Mouse (Mus musculus): ENCODE results near the gene Arhgef7. TPM values are rescaled to one million over a fixed set of nuclear protein-coding genes. Genes with fewer than 3 reads are reported as not detected.
A peak's percentile ranks its signal among the peaks of the same experiment; 100 is the strongest.

Arhgef7 gene
- total RNA-seq (2014; rRNA removed) (15.8 and 19.3 TPM in 2 replicates), polyA plus RNA-seq (2012; rRNA removed) (11.0 and 12.4 TPM in 2 replicates)

- Histone ChIP-seq H3K4me3 (ENCODE audit: insufficient read depth, low read depth, low read length) (peak within 1 kb of the TSS; percentile 97), H3K36me3 (ENCODE audit: control insufficient read depth, insufficient read depth, low read length) (no peaks in the 10 kb centered on the region), H3K79me2 (ENCODE audit: control insufficient read depth, insufficient read depth, low read length) (peaks cover 8% of the 10 kb centered on the region; the same call in 1 of the 2 replicates), H3K4me1 (ENCODE audit: control insufficient read depth, insufficient read depth, low read length) (peaks cover 13% of the 10 kb centered on the region), H3K27me3 (ENCODE audit: control insufficient read depth, insufficient read depth, low read length) (no peaks in the 10 kb centered on the region), H3K27ac (replicated peaks; ENCODE audit: insufficient read depth, low read depth, low read length) (peak within 1 kb of the TSS; percentile 83), H3K9ac (ENCODE audit: low read depth, low read length) (peak within 1 kb of the TSS; percentile 99)
- TF ChIP-seq CTCF (IDR thresholded peaks at IDR 0.05; ENCODE audit: low read depth, low read length): no peak
- TF ChIP-seq POLR2A (IDR thresholded peaks at IDR 0.05; ENCODE audit: extremely low read depth, insufficient read depth, low read length): 0 out of 2 replicates have a peak, but pooled peaks have one; percentile 19
- 3% methylated on average over 119 of the region's 127 CpGs for WGBS
- peak; percentile 36 for DNase-seq (ENCODE audit: extremely low read depth, low read depth, low spot score)
Measured at GRCm38 (mm10) chr8:11727651-11728481, at the start of gene Arhgef7. TSS of gene Arhgef7 (plus strand) at chr8:11727721.

- H3K9ac ChIP-seq (ENCODE audit: low read depth, low read length): no peak overlapping the region
- 80% methylated on average over 7 of the region's 7 CpGs for WGBS
- H3K4me3 ChIP-seq (ENCODE audit: insufficient read depth, low read depth, low read length): no peak overlapping the region
- H3K79me2 ChIP-seq (ENCODE audit: control insufficient read depth, insufficient read depth, low read length): no peaks in the 10 kb centered on the region
- no peaks in the 10 kb centered on the region for H3K27me3 ChIP-seq (ENCODE audit: control insufficient read depth, insufficient read depth, low read length)
- H3K4me1 ChIP-seq (ENCODE audit: control insufficient read depth, insufficient read depth, low read length): no peaks in the 10 kb centered on the region
- no peak overlapping the region for H3K27ac ChIP-seq (replicated peaks; ENCODE audit: insufficient read depth, low read depth, low read length)
- TF ChIP-seq CTCF (IDR thresholded peaks at IDR 0.05; ENCODE audit: low read depth, low read length): no peak
- TF ChIP-seq POLR2A (IDR thresholded peaks at IDR 0.05; ENCODE audit: extremely low read depth, insufficient read depth, low read length): no peak
- no peak for DNase-seq (ENCODE audit: extremely low read depth, low read depth, low spot score)
- H3K36me3 ChIP-seq (ENCODE audit: control insufficient read depth, insufficient read depth, low read length): no peaks in the 10 kb centered on the region
Measured at GRCm38 (mm10) chr8:11684558-11684957, 43.0 kb upstream of the Arhgef7 start.

- no peaks in the 10 kb centered on the region for H3K27me3 ChIP-seq (ENCODE audit: control insufficient read depth, insufficient read depth, low read length)
- WGBS: 92% methylated on average over 5 of the region's 5 CpGs
- no peak overlapping the region for H3K9ac ChIP-seq (ENCODE audit: low read depth, low read length)
- no peaks in the 10 kb centered on the region for H3K79me2 ChIP-seq (ENCODE audit: control insufficient read depth, insufficient read depth, low read length)
- TF ChIP-seq POLR2A (IDR thresholded peaks at IDR 0.05; ENCODE audit: extremely low read depth, insufficient read depth, low read length): no peak
- no peak for TF ChIP-seq CTCF (IDR thresholded peaks at IDR 0.05; ENCODE audit: low read depth, low read length)
- no peaks in the 10 kb centered on the region for H3K4me1 ChIP-seq (ENCODE audit: control insufficient read depth, insufficient read depth, low read length)
- no peak overlapping the region for H3K4me3 ChIP-seq (ENCODE audit: insufficient read depth, low read depth, low read length)
- H3K36me3 ChIP-seq (ENCODE audit: control insufficient read depth, insufficient read depth, low read length): no peaks in the 10 kb centered on the region
- no peak for DNase-seq (ENCODE audit: extremely low read depth, low read depth, low spot score)
- no peak overlapping the region for H3K27ac ChIP-seq (replicated peaks; ENCODE audit: insufficient read depth, low read depth, low read length)
Measured at GRCm38 (mm10) chr8:11687251-11687650, 40.3 kb upstream of the Arhgef7 start.

GRCm38 (mm10) chr8:11689945-11690344 is 37.6 kb upstream of the Arhgef7 start:
- Histone ChIP-seq H3K36me3 (ENCODE audit: control insufficient read depth, insufficient read depth, low read length) (no peaks in the 10 kb centered on the region), H3K9ac (ENCODE audit: low read depth, low read length) (no peak overlapping the region), H3K79me2 (ENCODE audit: control insufficient read depth, insufficient read depth, low read length) (no peaks in the 10 kb centered on the region), H3K27ac (replicated peaks; ENCODE audit: insufficient read depth, low read depth, low read length) (no peak overlapping the region), H3K27me3 (ENCODE audit: control insufficient read depth, insufficient read depth, low read length) (no peaks in the 10 kb centered on the region), H3K4me3 (ENCODE audit: insufficient read depth, low read depth, low read length) (no peak overlapping the region), H3K4me1 (ENCODE audit: control insufficient read depth, insufficient read depth, low read length) (no peaks in the 10 kb centered on the region)
- WGBS: 79% methylated on average over 7 of the region's 7 CpGs
- no peak for DNase-seq (ENCODE audit: extremely low read depth, low read depth, low spot score)
- TF ChIP-seq CTCF (IDR thresholded peaks at IDR 0.05; ENCODE audit: low read depth, low read length): no peak
- TF ChIP-seq POLR2A (IDR thresholded peaks at IDR 0.05; ENCODE audit: extremely low read depth, insufficient read depth, low read length): no peak

GRCm38 (mm10) chr8:11691284-11691683 is 36.2 kb upstream of the Arhgef7 start:
- Histone ChIP-seq H3K27me3 (ENCODE audit: control insufficient read depth, insufficient read depth, low read length) (no peaks in the 10 kb centered on the region), H3K27ac (replicated peaks; ENCODE audit: insufficient read depth, low read depth, low read length) (no peak overlapping the region), H3K4me1 (ENCODE audit: control insufficient read depth, insufficient read depth, low read length) (no peaks in the 10 kb centered on the region), H3K9ac (ENCODE audit: low read depth, low read length) (no peak overlapping the region), H3K79me2 (ENCODE audit: control insufficient read depth, insufficient read depth, low read length) (no peaks in the 10 kb centered on the region), H3K4me3 (ENCODE audit: insufficient read depth, low read depth, low read length) (no peak overlapping the region), H3K36me3 (ENCODE audit: control insufficient read depth, insufficient read depth, low read length) (no peaks in the 10 kb centered on the region)
- no peak for DNase-seq (ENCODE audit: extremely low read depth, low read depth, low spot score)
- WGBS: 89% methylated on average over 6 of the region's 6 CpGs
- TF ChIP-seq CTCF (IDR thresholded peaks at IDR 0.05; ENCODE audit: low read depth, low read length): no peak
- TF ChIP-seq POLR2A (IDR thresholded peaks at IDR 0.05; ENCODE audit: extremely low read depth, insufficient read depth, low read length): no peak

- no peaks in the 10 kb centered on the region for H3K4me1 ChIP-seq (ENCODE audit: control insufficient read depth, insufficient read depth, low read length)
- WGBS: 90% methylated on average over 6 of the region's 6 CpGs
- H3K36me3 ChIP-seq (ENCODE audit: control insufficient read depth, insufficient read depth, low read length): no peaks in the 10 kb centered on the region
- no peak for TF ChIP-seq CTCF (IDR thresholded peaks at IDR 0.05; ENCODE audit: low read depth, low read length)
- TF ChIP-seq POLR2A (IDR thresholded peaks at IDR 0.05; ENCODE audit: extremely low read depth, insufficient read depth, low read length): no peak
- DNase-seq (ENCODE audit: extremely low read depth, low read depth, low spot score): no peak
- H3K9ac ChIP-seq (ENCODE audit: low read depth, low read length): no peak overlapping the region
- H3K4me3 ChIP-seq (ENCODE audit: insufficient read depth, low read depth, low read length): no peak overlapping the region
- no peak overlapping the region for H3K27ac ChIP-seq (replicated peaks; ENCODE audit: insufficient read depth, low read depth, low read length)
- no peaks in the 10 kb centered on the region for H3K27me3 ChIP-seq (ENCODE audit: control insufficient read depth, insufficient read depth, low read length)
- no peaks in the 10 kb centered on the region for H3K79me2 ChIP-seq (ENCODE audit: control insufficient read depth, insufficient read depth, low read length)
Measured at GRCm38 (mm10) chr8:11691761-11692160, 35.8 kb upstream of the Arhgef7 start.

Data from liver, adult 2 months (tissue).